Mouse (Mus musculus): Measurements from ENCODE around the gene Hpf1.
A peak's percentile ranks its signal among the peaks of the same experiment; 100 is the strongest.

Gene Hpf1

GRCm38 (mm10) chr8:60889843-60890519, at the start of gene Hpf1:
TSS of gene Hpf1 (plus strand) at chr8:60890418.
- DNase-seq (ENCODE audit: low spot score) = peak; percentile 98

- DNase-seq (ENCODE audit: low spot score) = no peak
These were observed 47.8 kb upstream of the Hpf1 start for GRCm38 (mm10) chr8:60842388-60842787.

- DNase-seq (ENCODE audit: low spot score) = no peak
These were observed 32.7 kb upstream of the Hpf1 start for GRCm38 (mm10) chr8:60857559-60857958.

- no peak for DNase-seq (ENCODE audit: low spot score)
These were observed 32.1 kb upstream of the Hpf1 start for GRCm38 (mm10) chr8:60858091-60858490.

- no peak for DNase-seq (ENCODE audit: low spot score)
These were observed 31.2 kb upstream of the Hpf1 start for GRCm38 (mm10) chr8:60858911-60859476.

GRCm38 (mm10) chr8:60859605-60860004, 30.6 kb upstream of the Hpf1 start:
- DNase-seq (ENCODE audit: low spot score) = peak; percentile 93

DNA sequence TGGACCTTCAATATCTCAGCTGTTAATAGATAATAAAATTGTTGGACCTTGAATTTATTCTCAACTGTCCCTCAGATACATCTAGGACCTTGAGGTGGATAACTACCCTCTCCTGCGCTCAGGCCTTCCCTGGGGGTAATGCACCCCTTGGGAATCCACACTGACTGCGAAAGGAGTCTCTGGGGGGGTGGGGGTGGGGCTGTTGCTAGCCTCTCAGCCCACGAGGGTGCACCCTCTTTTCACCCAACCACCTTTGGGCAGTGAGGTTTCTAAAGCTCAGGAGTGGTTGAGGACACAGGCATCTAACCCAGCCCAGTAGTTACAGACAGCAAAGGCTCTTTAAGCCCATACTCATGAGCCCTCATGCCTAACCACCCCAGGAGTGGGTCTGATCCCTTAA, 29.5 kb upstream of the Hpf1 start:
- DNase-seq (ENCODE audit: low spot score) = no peak

GRCm38 (mm10) chr8:60861783-60862182, 28.4 kb upstream of the Hpf1 start:
- no peak for DNase-seq (ENCODE audit: low spot score)

- DNase-seq (ENCODE audit: low spot score) = no peak
These were observed 25.3 kb upstream of the Hpf1 start for GRCm38 (mm10) chr8:60864875-60865274.

- peak; percentile 80 for DNase-seq (ENCODE audit: low spot score)
These were observed 24.6 kb upstream of the Hpf1 start for GRCm38 (mm10) chr8:60865504-60866114.

GRCm38 (mm10) chr8:60867468-60868115, 22.6 kb upstream of the Hpf1 start:
- DNase-seq (ENCODE audit: low spot score) = no peak

DNA sequence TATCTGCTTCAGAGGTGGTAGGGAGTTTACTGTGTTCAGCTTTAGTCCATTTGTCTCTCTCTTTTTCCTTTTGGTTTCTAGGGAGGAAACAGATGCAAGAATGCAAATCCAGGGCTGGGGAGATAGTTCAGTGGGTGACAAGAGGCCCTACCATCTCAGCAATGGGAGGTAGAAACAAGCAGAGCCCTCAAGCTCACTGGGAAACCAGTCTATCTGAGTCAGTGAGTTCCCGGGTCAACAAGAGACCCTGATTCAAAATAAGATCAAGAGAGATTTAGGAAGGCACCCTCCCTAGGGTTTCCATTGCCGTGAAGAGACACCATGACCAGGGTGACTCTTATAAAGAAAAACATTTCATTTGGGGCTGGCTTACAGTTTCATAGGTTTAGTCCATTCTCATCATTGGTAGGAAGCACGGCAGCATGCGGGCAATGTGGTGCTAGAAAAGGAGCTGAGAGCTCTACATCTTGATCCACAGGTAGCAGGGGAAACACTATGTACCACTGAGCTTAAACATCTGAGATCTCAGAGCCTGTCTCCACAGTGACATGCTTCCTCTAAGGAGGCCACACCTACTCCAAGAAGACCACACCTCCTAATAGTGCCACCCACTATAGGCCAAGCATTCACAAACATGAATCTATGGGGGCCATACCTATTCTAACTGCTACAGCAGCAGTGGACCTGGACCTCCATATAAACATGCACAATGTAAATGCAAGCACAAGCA, 21.8 kb upstream of the Hpf1 start:
- no peak for DNase-seq (ENCODE audit: low spot score)

GRCm38 (mm10) chr8:60869761-60870160, 20.5 kb upstream of the Hpf1 start:
- no peak for DNase-seq (ENCODE audit: low spot score)

- DNase-seq (ENCODE audit: low spot score) = no peak
These were observed 19.7 kb upstream of the Hpf1 start for GRCm38 (mm10) chr8:60870231-60871193.

GRCm38 (mm10) chr8:60878617-60879016, 11.6 kb upstream of the Hpf1 start:
- DNase-seq (ENCODE audit: low spot score) = no peak

DNA sequence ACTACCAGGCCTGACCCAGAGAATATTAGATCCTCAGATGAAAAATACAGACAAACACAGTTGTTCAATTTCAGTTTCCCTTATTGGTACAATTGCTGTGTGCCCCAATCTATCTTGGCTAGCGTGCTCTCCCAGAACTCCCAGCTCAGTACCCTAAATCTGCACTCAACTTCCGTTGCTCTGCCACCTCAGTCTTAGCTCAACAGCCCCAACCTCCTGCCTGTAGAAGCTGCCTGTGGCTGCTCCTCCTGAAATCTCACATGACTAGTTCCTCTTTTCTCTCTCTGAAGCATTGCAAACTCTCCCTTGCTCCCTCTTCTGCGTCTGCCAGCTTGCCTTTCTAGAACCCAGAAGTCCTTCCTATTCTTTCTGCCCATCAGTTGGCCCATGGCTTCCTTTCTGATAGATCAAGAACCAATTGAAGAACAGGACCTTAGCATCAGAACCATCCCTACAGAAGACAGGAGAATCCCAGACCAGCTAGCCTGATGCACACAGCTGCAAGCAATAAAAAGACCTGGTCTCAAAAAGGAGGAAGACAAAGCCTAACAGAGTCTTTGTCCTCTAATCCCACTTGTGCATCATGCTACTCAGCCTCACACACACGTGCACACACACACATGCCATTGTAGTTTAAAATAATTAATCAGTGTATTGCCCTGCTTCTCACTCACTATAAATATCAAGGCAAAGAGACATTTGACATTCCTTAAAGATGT, 6.6 kb upstream of the Hpf1 start:
- DNase-seq (ENCODE audit: low spot score) = no peak

DNA sequence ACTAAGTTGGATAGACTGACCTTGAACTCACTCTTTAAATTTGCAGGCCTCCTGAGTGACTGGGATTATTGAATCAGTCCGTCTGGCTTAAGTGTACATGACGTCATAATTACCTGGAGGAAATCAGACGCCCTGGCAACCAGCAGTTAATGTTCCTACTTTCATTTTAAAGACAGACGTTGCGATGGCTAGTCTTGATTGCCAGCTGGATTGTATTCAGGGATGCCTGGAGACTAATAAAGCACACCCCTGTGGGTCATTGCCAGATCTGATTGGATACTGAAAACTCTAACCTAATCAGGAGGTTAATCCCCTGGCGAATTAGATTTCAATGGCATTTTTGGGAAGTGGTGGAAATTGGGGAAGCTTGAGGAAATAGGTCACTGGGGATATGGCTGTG, 3.5 kb upstream of the Hpf1 start:
- DNase-seq (ENCODE audit: low spot score) = peak; percentile 87

DNA sequence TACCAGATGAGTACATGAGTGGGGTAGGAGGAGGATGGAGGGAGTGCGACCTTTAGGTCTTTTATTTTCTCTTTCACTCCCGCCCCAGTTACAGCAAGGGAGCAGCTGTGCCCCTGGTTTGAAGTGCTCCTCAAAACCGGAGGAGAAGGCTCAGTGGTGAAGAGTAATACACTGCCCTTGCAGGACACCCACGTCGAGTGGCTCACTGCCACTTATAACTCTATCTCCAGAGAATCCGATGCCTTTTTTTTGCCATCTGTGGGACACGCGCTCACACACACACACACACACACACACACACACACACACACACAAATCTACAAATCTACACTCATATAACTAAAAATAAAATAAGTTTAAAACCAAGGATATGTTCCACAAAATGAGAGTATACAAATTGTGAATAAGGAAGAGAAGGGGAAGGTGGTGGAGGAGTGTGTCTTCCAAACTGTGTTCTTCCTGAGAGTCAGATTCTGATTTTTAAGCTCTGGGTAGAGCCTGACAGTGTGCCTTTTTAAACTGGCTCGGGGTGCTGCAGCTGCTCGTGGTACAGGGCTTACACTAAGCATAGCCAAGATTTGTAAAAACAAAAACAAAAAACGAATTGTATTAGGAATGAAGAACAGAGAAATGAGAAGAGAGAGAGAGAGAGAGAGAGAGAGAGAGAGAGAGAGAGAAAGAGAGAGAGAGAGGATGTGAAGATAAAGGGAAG, 931 bp upstream of the Hpf1 start:
- DNase-seq (ENCODE audit: low spot score) = no peak

- no peak for DNase-seq (ENCODE audit: low spot score)
These were observed 279 bp downstream of the Hpf1 start for GRCm38 (mm10) chr8:60890520-60890874.

DNA sequence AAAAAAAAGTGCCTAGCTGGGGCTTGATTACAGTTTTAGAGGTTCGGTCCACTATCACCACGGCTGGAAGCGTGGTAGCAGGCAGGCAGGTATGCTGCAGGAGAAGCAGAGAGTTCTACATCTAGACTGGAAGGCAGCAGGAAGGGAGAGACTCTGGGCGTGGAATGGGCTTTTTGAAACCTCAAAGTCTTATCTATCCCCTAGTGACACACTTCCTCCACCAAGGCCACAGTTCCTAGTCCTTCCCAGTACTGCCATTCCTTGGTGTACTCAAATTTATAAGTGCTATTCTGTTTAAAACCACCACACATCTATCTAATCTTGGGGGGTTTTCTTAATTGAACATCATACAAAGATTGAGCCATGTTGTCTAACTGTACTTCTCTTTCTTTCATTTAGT, 1.5 kb downstream of the Hpf1 start:
- DNase-seq (ENCODE audit: low spot score) = no peak

Data from MN1 (cell line).